Mouse (Mus musculus) lung, adult 2 months (tissue): ENCODE results near the gene Adcy10.

Source experiments
- CTCF ChIP-seq: fragments of 200-500 bp; IDR thresholded peaks from 2 replicates; pipeline ENCODE4 v1.5.1; 2011; ENCODE audit warnings: mild to moderate bottlenecking, low read length, control low read depth; ENCODE audit not compliant: insufficient read depth
- POLR2A ChIP-seq: fragments of 200-500 bp; IDR thresholded peaks from 2 replicates; pipeline ENCODE4 v1.6.1; 2011; ENCODE audit warnings: low read depth, mild to moderate bottlenecking, control low read depth, low read length, borderline replicate concordance; ENCODE audit errors: extremely low read depth

GRCm38 (mm10) chr1:165459503-165460181, 25.3 kb upstream of the Adcy10 start:
- TF ChIP-seq CTCF: no peak
- TF ChIP-seq POLR2A: 0 out of 2 replicates have a peak, but pooled peaks have one; percentile 10
